Mouse (Mus musculus): ENCODE results near the gene Ldlrad1.

- TF ChIP-seq CTCF (IDR thresholded peaks at IDR 0.05; ENCODE audit: low read depth) (no peak), EP300 (IDR thresholded peaks at IDR 0.05; ENCODE audit: low read depth) (no peak)
Observed at GRCm38 (mm10) chr4:107221524-107221923, 12.5 kb downstream of the Ldlrad1 start.

All from liver, embryonic 14.5 days (tissue).